Mouse (Mus musculus) spleen, postnatal 36 days (tissue): ENCODE measurements around the gene Pim2.

Experiments used
- DNase-seq, 2 experiments: peaks; one replicate each; pipeline ENCODE4 v3.0.0; 2022; ENCODE audit warnings: low spot score in 2 of 2, mixed read lengths in 1 of 2

The Pim2 gene

GRCm38 (mm10) chrX:7878007-7878419 lies at the start of gene Pim2:
Gene Pim2 (plus strand): TSS chrX:7878262.
- DNase-seq = peak; percentile 90 to 91

DNA sequence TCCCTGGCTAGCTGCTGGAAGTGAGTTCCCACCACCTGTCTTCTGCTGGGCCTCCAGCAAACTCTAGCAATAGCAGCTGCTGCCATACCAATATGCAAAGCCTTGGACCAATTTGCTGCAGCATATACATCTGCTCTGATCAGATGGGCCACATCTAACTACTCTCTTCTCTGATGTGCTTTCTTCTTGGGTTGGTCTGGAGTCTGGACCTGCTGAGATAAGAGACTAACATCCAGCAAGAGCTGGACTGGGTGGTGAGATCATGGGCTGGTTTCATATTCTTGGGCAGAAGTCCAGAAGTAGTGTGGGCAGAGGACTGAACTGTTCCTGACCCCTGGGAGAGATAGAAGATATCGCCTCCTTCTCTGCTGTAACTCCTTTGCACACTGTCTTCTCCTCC lies 40.9 kb upstream of the Pim2 start:
- DNase-seq = peak; percentile 35 to 59

- no peak for DNase-seq
Measured at GRCm38 (mm10) chrX:7840842-7841162, 37.3 kb upstream of the Pim2 start.

DNA sequence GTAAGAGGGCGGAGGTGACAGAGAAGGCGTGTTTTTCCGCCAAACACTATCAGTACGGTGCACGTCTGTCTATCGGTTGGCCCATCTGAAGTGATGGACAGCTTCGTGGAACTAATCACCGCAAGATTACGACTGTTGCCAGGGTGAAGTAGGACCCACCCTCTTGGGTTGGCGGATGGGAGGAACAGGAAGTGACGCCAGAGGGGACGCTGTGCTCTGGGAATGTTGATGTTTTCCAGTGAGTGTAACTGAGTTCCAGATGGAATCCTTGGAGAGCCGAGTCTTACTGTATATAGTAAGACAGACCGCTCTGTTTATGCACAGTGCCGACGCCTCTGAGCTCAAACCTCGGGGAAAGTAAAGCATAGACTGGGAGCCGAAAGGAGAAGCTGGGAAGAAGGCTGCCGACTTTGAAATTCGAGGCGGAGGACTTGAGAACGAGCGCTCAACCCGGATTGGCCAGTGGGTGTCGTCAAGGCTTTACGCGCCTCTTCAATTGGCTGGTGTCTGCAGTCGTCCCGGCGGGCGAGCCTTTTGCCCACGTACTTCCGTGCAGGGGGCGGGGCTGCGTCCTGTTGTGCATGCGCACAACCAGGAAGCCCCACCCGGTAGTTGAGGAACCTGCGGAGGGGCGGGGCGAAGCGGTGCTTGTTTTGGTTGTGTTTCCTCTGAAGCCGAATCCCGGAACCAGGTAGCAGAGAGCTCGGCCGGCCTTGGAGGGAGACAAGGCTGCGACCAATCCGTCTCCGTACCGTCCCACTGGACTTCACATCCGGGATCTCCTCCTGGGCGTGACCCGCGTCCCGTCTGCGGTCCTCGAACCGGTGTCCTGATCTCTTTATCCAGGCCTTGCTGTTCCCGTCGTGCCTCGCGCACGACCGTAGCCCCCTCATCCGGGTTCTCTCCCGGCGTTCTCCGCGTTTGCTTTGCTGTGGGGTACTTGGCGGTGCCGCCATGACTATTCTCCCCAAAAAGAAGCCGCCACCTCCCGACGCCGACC lies 36.6 kb upstream of the Pim2 start, which contains the start of gene Otud5:
Otud5 (plus strand) TSS at position 202 of the 1,000 bp plus-strand sequence.
- DNase-seq = peak; percentile 96

- peak in 1 of 2 experiments; percentile 20 for DNase-seq
Measured at GRCm38 (mm10) chrX:7842318-7842717, 35.7 kb upstream of the Pim2 start.

- no peak for DNase-seq
Measured at GRCm38 (mm10) chrX:7847845-7848244, 30.2 kb upstream of the Pim2 start.

- DNase-seq = peak; percentile 39 to 42
Measured at GRCm38 (mm10) chrX:7854578-7854977, 23.5 kb upstream of the Pim2 start.

- DNase-seq = no peak
Measured at GRCm38 (mm10) chrX:7859191-7859753, 18.8 kb upstream of the Pim2 start.

GRCm38 (mm10) chrX:7863181-7863580 lies 14.9 kb upstream of the Pim2 start:
- DNase-seq = no peak

- peak; percentile 53 to 55 for DNase-seq
Measured at GRCm38 (mm10) chrX:7864551-7864950, 13.5 kb upstream of the Pim2 start.

DNA sequence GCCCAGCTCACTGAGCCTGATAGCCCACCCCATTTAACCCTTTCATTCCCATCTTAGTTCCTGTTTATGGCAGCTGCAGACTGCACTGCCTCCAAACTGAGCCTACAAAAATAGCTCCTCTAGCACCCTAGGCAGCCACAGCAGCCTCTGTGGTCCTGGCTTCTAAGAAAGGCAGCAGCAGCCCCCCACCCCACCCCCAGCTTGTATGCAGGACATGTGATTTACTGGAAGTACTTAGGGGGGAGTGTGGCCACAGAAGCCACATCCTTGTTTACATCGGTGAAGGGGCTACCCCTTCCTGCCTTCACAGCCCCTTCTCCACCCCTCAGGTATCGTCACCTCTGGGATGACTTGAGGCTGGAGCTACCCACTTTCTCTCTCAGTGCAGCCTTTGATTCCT lies 12.7 kb upstream of the Pim2 start:
- peak; percentile 44 to 47 for DNase-seq

- no peak for DNase-seq
Measured at GRCm38 (mm10) chrX:7865786-7866185, 12.3 kb upstream of the Pim2 start.

- DNase-seq = no peak
Measured at GRCm38 (mm10) chrX:7867141-7867540, 10.9 kb upstream of the Pim2 start.

DNA sequence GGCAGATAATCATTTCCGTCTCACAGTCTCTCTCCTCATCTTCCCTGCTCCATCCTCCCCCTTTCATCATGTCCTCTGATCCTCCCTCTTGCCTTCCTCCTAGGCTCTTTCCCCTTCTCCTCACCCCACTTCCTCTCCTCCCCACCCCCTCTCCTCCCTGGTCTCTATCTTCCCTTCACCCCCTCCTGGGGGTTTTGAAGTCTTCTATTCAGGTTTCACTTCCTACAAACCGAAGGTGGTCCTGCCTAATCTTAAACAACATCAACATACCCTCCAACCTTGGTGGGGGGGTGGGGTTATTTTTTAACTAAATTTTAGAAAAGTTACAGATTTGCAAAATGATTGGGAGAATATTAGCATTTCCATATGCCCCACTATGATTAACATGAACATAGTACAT lies 9.6 kb upstream of the Pim2 start:
- no peak for DNase-seq

DNA sequence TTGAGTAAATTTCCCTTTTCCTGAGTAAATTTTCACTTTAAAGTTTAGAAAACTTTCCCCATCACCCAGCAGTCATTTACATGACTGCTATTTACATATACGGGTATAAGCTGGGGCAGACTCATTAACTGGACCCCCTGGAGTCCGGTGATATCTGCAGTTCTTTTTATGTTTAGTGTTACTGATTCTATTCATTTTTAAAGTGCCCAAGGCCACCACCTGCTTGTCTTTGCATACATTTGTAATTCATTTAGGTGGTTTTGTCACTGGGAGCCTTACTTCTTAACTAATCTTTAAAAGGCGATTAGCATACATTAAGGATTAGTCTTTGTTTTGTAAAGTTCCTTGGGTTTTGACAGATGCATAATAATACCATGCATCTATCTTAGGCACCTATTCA lies 8.2 kb upstream of the Pim2 start:
- DNase-seq = no peak

- no peak for DNase-seq
Measured at GRCm38 (mm10) chrX:7878495-7878894, 433 bp downstream of the Pim2 start.

DNA sequence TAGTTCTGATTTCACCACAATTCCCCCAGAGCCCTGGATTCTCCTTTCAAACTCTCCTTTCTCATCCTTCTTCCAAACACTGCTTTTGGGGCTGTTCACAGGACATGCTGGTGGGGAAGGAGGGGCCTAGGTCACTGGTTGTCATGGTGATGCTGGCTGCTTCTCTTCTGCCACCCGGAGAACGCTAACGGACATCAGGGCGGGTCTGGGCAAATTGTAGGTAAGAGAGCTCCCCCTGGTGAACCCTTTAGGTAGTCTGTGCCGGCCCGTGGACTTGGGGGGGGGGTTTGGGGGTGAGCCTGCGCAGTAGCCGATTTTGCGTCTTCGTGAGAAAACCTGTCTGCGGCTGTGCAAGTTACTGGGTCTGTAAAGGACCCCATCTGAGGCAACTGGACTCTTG lies 1.8 kb downstream of the Pim2 start:
- peak; percentile 77 to 78 for DNase-seq

- DNase-seq = peak; percentile 81 to 84
Measured at GRCm38 (mm10) chrX:7883841-7884567, 5.9 kb downstream of the Pim2 start, which contains the start of gene Slc35a2. Gene Slc35a2 (plus strand): TSS chrX:7884028.

DNA sequence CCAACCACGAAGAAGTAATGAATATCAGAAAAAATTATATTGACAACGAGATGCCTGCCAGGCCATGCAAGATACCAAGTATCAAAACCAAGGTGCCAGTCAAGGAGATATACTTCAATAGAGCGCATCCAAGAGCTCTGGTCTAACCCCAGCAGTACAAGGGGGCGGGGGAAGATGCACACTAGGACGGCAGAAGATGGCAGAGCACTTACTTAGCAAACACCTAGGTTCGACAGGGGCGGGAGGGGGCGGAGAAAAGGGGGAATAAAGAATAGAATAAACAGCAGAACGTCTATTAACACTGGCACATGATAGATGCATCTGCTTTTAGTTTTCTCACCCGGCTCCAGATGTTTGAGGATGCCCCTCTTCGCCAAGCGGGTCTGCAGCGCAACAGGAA lies 20.1 kb downstream of the Pim2 start:
- DNase-seq = peak; percentile 35 to 45

- peak; percentile 89 to 91 for DNase-seq
Measured at GRCm38 (mm10) chrX:7898880-7899874, 21.1 kb downstream of the Pim2 start, which contains the start of the genes Pqbp1 and Timm17b. Gene Pqbp1 (minus strand): TSS chrX:7899269. Gene Timm17b (plus strand): TSS chrX:7899357.

DNA sequence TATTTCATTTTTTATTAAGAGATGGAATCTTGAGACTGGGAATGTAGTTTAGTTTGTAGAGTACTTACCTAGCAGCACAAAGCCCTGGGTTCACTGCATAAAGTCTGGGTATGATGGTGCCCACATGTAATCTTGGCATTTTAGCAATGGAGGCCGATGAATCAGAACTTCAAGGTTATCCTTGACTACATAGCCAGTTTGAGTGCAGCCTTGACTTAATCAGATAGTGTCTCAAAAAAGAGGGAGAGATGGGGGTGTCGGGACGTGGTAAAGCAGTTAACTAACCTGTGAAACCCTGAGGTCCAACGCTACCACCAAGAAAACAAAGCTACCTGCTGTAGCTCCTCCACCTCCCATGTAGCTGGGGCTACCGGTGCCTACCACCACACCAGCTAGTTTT lies 26.4 kb downstream of the Pim2 start:
- no peak for DNase-seq
